Mouse (Mus musculus): ENCODE measurements around the gene Vmn1r79.

- TF ChIP-seq CTCF (IDR thresholded peaks at IDR 0.05; ENCODE audit: control insufficient read depth, insufficient read depth, insufficient read length) (no peak), MYOD1 (IDR thresholded peaks at IDR 0.05; ENCODE audit: control insufficient read depth, insufficient read length, low read depth) (no peak)
These were observed 21.1 kb upstream of the Vmn1r79 start, which contains the start of gene Vmn1r78 for GRCm38 (mm10) chr7:12149957-12150356.

Measured in C2C12 (cell line).